Mouse (Mus musculus): ENCODE measurements around the gene Ddx41. TPM values are rescaled to one million over a fixed set of nuclear protein-coding genes. Genes with fewer than 3 reads are reported as not detected.

The Ddx41 gene
- polyA plus RNA-seq, 1 experiment, result 61.1 TPM

DNA sequence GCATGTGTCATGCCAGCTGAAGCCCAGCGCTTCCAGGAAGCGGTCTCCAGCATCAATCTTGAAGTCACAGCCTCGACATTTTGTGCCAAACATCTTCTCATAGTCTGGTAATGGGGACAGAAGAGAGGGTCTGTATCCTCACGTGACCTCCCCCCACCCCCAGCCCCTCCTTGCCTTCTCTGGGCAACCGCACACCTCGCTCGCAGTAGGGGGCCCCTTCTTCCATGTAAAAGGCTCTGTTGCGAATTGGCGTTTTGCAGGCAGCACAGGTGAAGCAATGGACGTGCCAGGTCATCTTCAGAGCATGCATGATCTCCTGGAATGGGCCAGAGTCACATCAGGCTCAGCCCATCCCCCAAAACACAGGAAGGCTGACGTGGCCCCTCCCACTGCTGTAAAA lies 37.6 kb downstream of the Ddx41 start:
- no peak for DNase-seq
- Histone ChIP-seq H3K4me3 (replicated peaks; ENCODE audit: extremely low read depth, low read depth, low read length) (no peak overlapping the region), H3K4me1 (ENCODE audit: control insufficient read depth, insufficient read depth, low read length) (no peaks in the 10 kb centered on the region)
- TF ChIP-seq POLR2A (IDR thresholded peaks at IDR 0.05; ENCODE audit: borderline replicate concordance, extremely low read depth, low read depth, low read length), result no peak
- TF ChIP-seq CTCF (IDR thresholded peaks at IDR 0.05; ENCODE audit: insufficient read depth, low read length), result no peak
- 77% methylated on average over 11 of the region's 11 CpGs for WGBS

DNA sequence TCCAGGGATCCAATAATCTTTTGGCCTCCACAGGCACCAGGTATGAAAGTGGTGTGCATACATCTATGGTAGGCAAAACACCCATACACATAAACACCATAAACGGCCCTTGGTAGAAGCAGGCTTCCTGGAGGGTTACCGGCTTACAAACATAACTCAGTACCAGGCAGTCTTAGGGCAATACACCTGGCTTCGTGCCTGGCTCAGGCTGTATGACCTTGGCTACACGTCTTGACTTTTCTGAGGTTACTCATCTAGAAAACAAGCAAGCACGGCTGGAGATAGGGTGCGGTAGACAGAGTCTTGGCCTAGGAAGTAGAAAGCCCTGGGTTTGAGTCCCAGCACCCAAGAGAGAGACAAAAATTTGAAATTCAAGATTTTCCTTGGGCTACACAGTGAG lies 39.8 kb downstream of the Ddx41 start:
- no peak overlapping the region for H3K4me3 ChIP-seq (replicated peaks; ENCODE audit: extremely low read depth, low read depth, low read length)
- 68% methylated on average over 6 of the region's 6 CpGs for WGBS
- H3K4me1 ChIP-seq (ENCODE audit: control insufficient read depth, insufficient read depth, low read length), result no peaks in the 10 kb centered on the region
- DNase-seq, result no peak
- TF ChIP-seq CTCF (IDR thresholded peaks at IDR 0.05; ENCODE audit: insufficient read depth, low read length), result no peak
- no peak for TF ChIP-seq POLR2A (IDR thresholded peaks at IDR 0.05; ENCODE audit: borderline replicate concordance, extremely low read depth, low read depth, low read length)

DNA sequence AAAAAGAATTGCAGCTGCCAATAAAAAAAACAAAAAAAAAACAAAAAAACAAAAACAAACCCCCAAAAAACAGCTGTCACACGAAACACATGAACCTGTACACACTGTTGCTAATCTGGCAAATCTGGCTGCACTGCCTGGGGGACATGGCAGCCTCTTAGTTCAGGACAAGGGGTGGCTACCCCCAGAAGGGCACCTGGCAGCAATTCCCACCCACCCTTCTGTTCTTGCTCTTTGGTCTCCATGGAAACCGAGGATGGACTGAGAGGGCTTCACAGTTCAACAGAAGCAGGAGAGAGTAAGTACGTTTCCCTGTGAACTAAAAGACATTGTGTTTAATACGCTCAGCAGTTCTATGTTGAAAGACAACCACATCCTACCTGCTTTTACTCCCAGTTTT lies 40.8 kb downstream of the Ddx41 start:
- no peaks in the 10 kb centered on the region for H3K4me1 ChIP-seq (ENCODE audit: control insufficient read depth, insufficient read depth, low read length)
- WGBS, result 54% methylated on average over 4 of the region's 4 CpGs
- TF ChIP-seq POLR2A (IDR thresholded peaks at IDR 0.05; ENCODE audit: borderline replicate concordance, extremely low read depth, low read depth, low read length) (no peak), CTCF (IDR thresholded peaks at IDR 0.05; ENCODE audit: insufficient read depth, low read length) (no peak)
- no peak for DNase-seq
- no peak overlapping the region for H3K4me3 ChIP-seq (replicated peaks; ENCODE audit: extremely low read depth, low read depth, low read length)

DNA sequence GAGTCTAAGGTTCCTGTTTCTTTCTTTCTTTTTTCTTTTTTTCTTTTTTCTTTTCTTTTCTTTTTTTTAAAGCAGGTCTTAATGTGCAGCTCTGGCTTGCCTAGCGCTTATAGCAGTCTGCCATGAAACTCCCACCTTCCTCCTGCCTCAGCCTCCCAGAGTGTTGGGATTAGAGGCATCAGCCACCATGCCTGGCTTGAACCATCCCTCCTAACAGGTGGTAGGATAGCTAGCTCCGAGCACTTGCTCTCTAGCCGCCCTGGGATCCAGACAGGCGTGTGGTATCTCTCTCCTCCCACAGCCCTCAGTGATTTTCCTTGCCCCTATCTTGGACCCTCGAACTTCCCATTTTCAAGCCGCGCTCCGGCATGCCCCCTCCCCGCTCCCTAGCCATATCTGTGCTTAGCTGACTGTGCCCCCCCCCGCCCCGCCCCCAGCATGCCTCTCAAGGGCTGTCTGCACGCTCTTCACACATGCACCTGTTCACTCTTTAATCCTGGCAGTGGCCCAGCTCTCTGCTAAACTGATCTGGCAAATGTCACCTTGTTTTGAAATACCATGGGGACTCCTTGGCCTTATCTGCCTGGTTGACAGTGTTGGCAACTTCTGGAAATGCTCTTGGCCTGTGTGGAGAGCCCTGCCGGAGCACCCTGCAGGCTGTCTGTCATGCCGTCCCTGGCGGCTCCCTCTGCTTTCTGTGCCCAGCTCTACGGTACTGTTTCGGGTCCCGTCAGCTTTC lies 41.4 kb downstream of the Ddx41 start:
- DNase-seq, result peak; percentile 31
- TF ChIP-seq POLR2A (IDR thresholded peaks at IDR 0.05; ENCODE audit: borderline replicate concordance, extremely low read depth, low read depth, low read length) (no peak), CTCF (IDR thresholded peaks at IDR 0.05; ENCODE audit: insufficient read depth, low read length) (no peak)
- WGBS, result 28% methylated on average over 18 of the region's 18 CpGs
- no peaks in the 10 kb centered on the region for H3K4me1 ChIP-seq (ENCODE audit: control insufficient read depth, insufficient read depth, low read length)
- H3K4me3 ChIP-seq (replicated peaks; ENCODE audit: extremely low read depth, low read depth, low read length), result no peak overlapping the region

GRCm38 (mm10) chr13:55494257-55494656 lies 42.2 kb downstream of the Ddx41 start:
- no peaks in the 10 kb centered on the region for H3K4me1 ChIP-seq (ENCODE audit: control insufficient read depth, insufficient read depth, low read length)
- no peak overlapping the region for H3K4me3 ChIP-seq (replicated peaks; ENCODE audit: extremely low read depth, low read depth, low read length)
- TF ChIP-seq CTCF (IDR thresholded peaks at IDR 0.05; ENCODE audit: insufficient read depth, low read length), result no peak
- no peak for TF ChIP-seq POLR2A (IDR thresholded peaks at IDR 0.05; ENCODE audit: borderline replicate concordance, extremely low read depth, low read depth, low read length)
- no peak for DNase-seq
- WGBS, result 9% methylated on average over 2 of the region's 2 CpGs

GRCm38 (mm10) chr13:55487578-55488498 lies 48.6 kb downstream of the Ddx41 start, which contains the start of gene Dbn1:
Gene Dbn1, minus strand, starts transcription at chr13:55488111.
- Histone ChIP-seq H3K4me1 (ENCODE audit: control insufficient read depth, insufficient read depth, low read length) (peaks cover 7% of the 10 kb centered on the region), H3K4me3 (replicated peaks; ENCODE audit: extremely low read depth, low read depth, low read length) (peak within 1 kb of the TSS; percentile 70)
- DNase-seq, result no peak
- 2% methylated on average over 64 of the region's 83 CpGs for WGBS
- TF ChIP-seq CTCF (IDR thresholded peaks at IDR 0.05; ENCODE audit: insufficient read depth, low read length) (no peak), POLR2A (IDR thresholded peaks at IDR 0.05; ENCODE audit: borderline replicate concordance, extremely low read depth, low read depth, low read length) (no peak)

- no peak for DNase-seq
Observed at GRCm38 (mm10) chr13:55486916-55487577, 49.4 kb downstream of the Ddx41 start.

GRCm38 (mm10) chr13:55486029-55486794 lies 50.2 kb downstream of the Ddx41 start:
- DNase-seq, result no peak
- Histone ChIP-seq H3K4me3 (replicated peaks; ENCODE audit: extremely low read depth, low read depth, low read length) (no peak overlapping the region), H3K4me1 (ENCODE audit: control insufficient read depth, insufficient read depth, low read length) (peaks cover 7% of the 10 kb centered on the region)
- no peak for TF ChIP-seq POLR2A (IDR thresholded peaks at IDR 0.05; ENCODE audit: borderline replicate concordance, extremely low read depth, low read depth, low read length)
- TF ChIP-seq CTCF (IDR thresholded peaks at IDR 0.05; ENCODE audit: insufficient read depth, low read length), result no peak
- WGBS, result 51% methylated on average over 14 of the region's 14 CpGs

More at GRCm38 (mm10) chr13:55486916-55487577, 49.4 kb downstream of the Ddx41 start:
- Histone ChIP-seq H3K4me3 (replicated peaks; ENCODE audit: extremely low read depth, low read depth, low read length) (peak overlapping the region; percentile 70), H3K4me1 (ENCODE audit: control insufficient read depth, insufficient read depth, low read length) (peaks cover 7% of the 10 kb centered on the region)
- 2% methylated on average over 29 of the region's 29 CpGs for WGBS
- TF ChIP-seq CTCF (IDR thresholded peaks at IDR 0.05; ENCODE audit: insufficient read depth, low read length), result no peak
- TF ChIP-seq POLR2A (IDR thresholded peaks at IDR 0.05; ENCODE audit: borderline replicate concordance, extremely low read depth, low read depth, low read length), result no peak

All from lung, adult 2 months (tissue).